Mouse (Mus musculus) lung, postnatal 0 days (tissue): ENCODE measurements around the gene Palld.

Experiments used
- CTCF ChIP-seq: IDR thresholded peaks from 2 replicates; pipeline ENCODE4 v1.5.1; 2016; ENCODE audit warnings: antibody characterized with exemption, mild to moderate bottlenecking
- EP300 ChIP-seq: IDR thresholded peaks from 2 replicates; pipeline ENCODE4 v1.6.1; 2016; ENCODE audit warnings: antibody characterized with exemption, mild to moderate bottlenecking, control low read depth

GRCm38 (mm10) chr8:61528197-61528596, 374.3 kb downstream of the Palld start:
- no peak for TF ChIP-seq CTCF
- TF ChIP-seq EP300: no peak
